In the genomic region with DNA sequence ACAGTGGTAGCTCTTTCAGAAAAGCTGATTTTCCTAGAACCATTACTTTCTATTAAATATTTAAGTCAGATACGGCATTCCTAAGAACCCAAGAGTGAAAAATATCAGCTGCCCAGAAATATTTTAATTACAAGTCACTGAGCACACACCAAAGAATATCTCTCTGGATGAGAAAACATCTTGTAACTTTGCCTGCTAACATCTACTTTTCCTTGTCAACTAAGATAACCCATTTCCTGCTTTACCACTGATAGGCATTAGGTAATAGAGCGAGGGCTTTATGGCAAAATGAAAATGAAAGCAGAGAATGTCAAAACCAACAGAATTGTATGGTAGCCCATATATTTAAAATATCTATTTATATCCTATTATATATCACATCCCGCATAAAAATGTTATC, we compare ENCODE assay signal across 29 mouse cellular contexts.
"Had no signal": no experiment of that assay in that cellular context is flagged by ENCODE, and none has a peak within 500 bp of the region (broad histone marks: within the 10 kb centered on the region; RNA-seq: fewer than 3 reads in every experiment).

No protein-coding gene starts in this region.

- H3K27me3 ChIP-seq: heart, embryonic 12.5 days; heart, embryonic 13.5 days; heart, embryonic 15.5 days; hindbrain, embryonic 12.5 days; hindbrain, embryonic 13.5 days; hindbrain, embryonic 15.5 days; intestine, embryonic 15.5 days; kidney, embryonic 15.5 days had no signal

- DNase-seq: heart, postnatal 10 days; heart, postnatal 14 days; heart, postnatal 36 days; heart, postnatal 4 days; kidney, adult 11 months; kidney, adult 18-20 months; kidney, adult 2 months; kidney, adult 8-10 months; kidney, adult 9 months; kidney, postnatal 10 days; kidney, postnatal 14 days; kidney, postnatal 36 days; kidney, postnatal 4 days; layer of hippocampus, adult 9-11 months had no signal

- H3K4me3 ChIP-seq: heart, embryonic 10.5 days; heart, embryonic 12.5 days; heart, embryonic 13.5 days; heart, embryonic 15.5 days; hindbrain, embryonic 10.5 days; hindbrain, embryonic 12.5 days; hindbrain, embryonic 13.5 days; hindbrain, embryonic 15.5 days; intestine, embryonic 15.5 days; kidney, embryonic 15.5 days; layer of hippocampus, adult 2 months; left cerebral cortex, adult 2 months had no signal

- H3K9ac ChIP-seq: heart, embryonic 12.5 days; heart, embryonic 13.5 days; heart, embryonic 15.5 days; hindbrain, embryonic 12.5 days; hindbrain, embryonic 13.5 days; hindbrain, embryonic 14.5 days; hindbrain, embryonic 15.5 days; intestine, embryonic 15.5 days; kidney, embryonic 15.5 days had no signal

- H3K9me3 ChIP-seq: heart, embryonic 10.5 days; heart, embryonic 12.5 days; heart, embryonic 13.5 days; heart, embryonic 15.5 days; hindbrain, embryonic 10.5 days; hindbrain, embryonic 12.5 days; hindbrain, embryonic 13.5 days; hindbrain, embryonic 15.5 days; intestine, embryonic 15.5 days; kidney, embryonic 15.5 days had no signal

- H3K27ac ChIP-seq: heart, embryonic 10.5 days; heart, embryonic 13.5 days; heart, embryonic 15.5 days; hindbrain, embryonic 10.5 days; hindbrain, embryonic 12.5 days; hindbrain, embryonic 13.5 days; hindbrain, embryonic 14.5 days; hindbrain, embryonic 15.5 days; hindbrain, postnatal 0 days; intestine, embryonic 15.5 days; kidney, embryonic 15.5 days; kidney, postnatal 0 days; layer of hippocampus, adult 2 months; left cerebral cortex, adult 2 months had no signal

- H3K4me1 ChIP-seq: heart, embryonic 10.5 days; heart, embryonic 12.5 days; heart, embryonic 13.5 days; heart, embryonic 15.5 days; hindbrain, embryonic 10.5 days; hindbrain, embryonic 12.5 days; hindbrain, embryonic 13.5 days; hindbrain, embryonic 15.5 days; intestine, embryonic 15.5 days; kidney, embryonic 15.5 days had no signal

- H3K36me3 ChIP-seq: heart, embryonic 10.5 days; heart, embryonic 12.5 days; heart, embryonic 13.5 days; heart, embryonic 15.5 days; hindbrain, embryonic 10.5 days; hindbrain, embryonic 12.5 days; hindbrain, embryonic 13.5 days; hindbrain, embryonic 15.5 days; intestine, embryonic 15.5 days; kidney, embryonic 15.5 days had no signal
